Mouse (Mus musculus) erythroblast, embryonic 14.5 days (primary cell): ENCODE data around the gene Ncoa1.

Experiments used
- GATA1 ChIP-seq: IDR thresholded peaks from 2 replicates; pipeline ENCODE4 v1.6.1; 2012; ENCODE audit warnings: low read length, inconsistent platforms, mixed read lengths
- TAL1 ChIP-seq: IDR thresholded peaks from 3 replicates; pipeline ENCODE4 v1.6.1; 2012; ENCODE audit warnings: low read length, inconsistent platforms, mixed read lengths

GRCm38 (mm10) chr12:4523208-4523607 lies 46.2 kb upstream of the Ncoa1 start:
- TF ChIP-seq GATA1, result no peak
- no peak for TF ChIP-seq TAL1
